Mouse (Mus musculus): ENCODE measurements around the gene Bicc1.

Gene Bicc1

DNA sequence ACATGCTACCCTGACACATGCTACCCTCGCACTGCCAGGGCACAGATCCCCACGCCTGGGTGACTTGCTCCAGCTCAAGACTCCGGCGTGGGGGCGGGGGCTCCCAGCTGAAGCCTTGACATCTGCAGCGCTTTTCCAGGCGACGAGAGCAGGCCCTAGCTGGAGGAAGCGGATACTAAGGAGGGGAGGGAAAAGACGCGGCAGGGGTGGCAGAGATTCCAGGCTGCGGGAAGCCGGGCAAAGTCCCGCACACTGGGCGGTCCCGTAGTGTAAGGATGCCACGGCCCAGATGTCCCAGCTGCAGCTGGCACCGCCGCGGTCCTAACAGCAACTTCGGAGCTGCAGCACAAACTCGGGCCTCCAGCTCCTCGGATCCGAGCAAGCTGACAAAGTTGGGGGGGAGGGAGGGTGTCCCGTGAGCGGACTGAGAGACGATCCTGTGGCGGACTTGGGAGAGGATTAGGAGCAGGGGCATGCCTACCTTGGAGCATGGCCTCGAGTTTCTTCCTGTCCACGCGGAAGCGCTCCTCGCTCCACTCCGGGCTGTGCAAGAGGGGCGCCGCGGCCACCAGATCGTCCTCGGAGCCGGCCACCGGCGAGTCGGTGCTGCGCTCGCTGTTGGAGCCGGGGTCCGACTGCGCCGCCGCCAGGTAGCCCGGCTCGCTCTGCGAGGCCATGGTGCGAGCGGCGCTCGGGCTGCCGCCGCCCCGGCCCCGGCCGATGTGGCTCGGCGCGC lies 392 bp downstream of the Bicc1 start:
- DNase-seq (ENCODE audit: low spot score): no peak

DNA sequence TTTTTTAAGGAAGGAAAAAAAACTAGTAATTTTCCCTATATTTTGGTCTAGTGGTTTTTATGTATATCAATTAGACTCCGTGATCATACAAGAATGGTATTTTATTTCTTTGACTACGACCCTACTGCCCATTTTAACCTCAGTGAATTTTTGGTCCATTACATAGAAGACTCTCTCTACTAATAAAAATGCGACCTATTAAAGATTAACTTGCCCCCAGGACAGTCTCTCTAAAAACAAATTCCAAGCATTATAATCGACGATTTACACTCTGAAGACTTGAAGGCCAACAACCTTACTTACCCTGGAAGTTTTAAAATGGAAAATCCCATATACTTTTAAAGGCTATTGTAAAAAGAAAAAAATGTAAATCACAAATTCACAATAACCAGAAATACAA lies 2.9 kb downstream of the Bicc1 start:
- no peak for DNase-seq (ENCODE audit: low spot score)

DNA sequence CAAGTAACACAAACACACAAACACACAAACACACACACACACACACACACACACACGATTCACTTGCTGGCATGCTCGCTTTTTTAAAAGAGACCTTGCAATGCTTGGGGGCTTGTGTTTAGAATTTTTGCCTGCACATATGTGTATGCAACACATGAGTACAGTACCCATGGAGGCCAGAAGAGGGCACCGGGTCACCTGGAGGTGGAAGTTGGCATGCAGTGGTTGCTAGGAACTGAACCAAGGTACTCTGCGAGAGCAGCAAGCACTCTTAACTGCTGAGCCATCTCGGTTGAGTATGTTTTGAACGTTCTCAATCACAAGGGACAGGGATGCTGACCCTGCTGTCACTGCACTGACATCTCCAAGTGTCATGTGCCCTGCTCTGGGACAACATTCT lies 5.9 kb downstream of the Bicc1 start:
- no peak for DNase-seq (ENCODE audit: low spot score)

DNA sequence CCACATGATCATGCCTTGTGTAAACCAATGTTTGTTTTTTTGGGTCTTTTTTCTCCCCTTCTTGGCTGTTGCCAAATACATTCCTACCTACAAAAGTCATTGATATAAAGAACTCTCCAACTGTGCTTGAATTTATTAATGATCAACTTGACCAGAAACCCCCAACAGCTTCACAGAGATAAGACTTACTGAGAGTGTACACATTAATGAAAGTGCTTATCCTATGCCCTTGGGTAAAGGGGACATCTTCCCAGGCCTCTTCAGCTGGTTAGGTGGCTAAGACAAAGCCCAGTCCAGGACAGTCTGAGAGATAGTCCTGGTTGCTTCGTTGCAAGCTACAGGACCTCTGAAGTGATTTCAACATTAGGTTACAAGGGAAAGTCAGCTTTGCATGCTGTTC lies 6.4 kb downstream of the Bicc1 start:
- DNase-seq (ENCODE audit: low spot score): no peak

DNA sequence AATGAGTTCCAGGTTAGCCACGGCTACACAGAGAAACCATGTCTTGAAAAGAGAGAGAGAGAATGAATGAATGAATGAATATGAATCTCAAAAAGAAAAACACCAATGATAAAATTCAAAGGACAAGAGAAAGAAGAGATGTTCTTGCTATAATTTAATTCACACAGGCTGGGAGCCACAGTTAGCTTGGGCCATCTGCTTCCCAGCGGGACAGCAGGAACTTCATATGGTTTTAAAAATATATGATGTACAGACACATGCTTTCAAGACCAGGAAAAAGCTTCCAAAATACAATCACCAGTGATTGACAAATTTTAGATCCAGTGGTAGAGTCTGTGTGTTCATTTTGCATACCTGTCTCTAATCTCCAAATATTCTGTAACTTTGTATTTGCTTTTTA lies 9.0 kb downstream of the Bicc1 start:
- DNase-seq (ENCODE audit: low spot score): no peak

DNA sequence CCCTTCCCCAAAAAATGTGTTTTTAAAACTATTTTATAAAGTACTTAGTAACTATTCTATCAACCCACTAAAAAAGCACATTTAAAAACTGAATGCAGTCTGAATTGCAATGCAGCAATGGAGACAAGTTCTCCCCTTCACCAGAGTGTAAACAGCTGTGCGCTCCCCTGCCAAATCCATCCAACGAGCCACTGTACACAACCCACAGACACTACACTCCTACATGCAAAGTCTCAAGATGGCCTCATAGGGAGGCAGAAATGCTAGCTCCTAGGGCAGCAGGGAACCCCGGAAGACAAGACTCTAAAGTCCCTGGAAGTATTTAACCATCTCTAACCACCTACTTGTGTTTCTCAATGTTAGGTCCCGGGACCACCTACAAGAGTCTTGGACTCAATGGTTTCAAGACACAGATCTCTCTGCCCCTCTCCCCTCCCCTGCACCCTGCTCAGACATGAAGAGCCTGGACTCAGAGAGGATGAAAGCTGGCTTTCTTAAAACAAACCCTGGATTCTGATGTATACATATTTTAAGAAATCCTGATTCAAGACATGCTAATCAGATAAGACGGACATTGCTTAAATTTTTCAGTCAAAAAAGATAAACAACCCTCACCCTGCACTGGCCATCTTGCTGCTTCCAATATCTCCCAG lies 10.4 kb downstream of the Bicc1 start:
- DNase-seq (ENCODE audit: low spot score): no peak

DNA sequence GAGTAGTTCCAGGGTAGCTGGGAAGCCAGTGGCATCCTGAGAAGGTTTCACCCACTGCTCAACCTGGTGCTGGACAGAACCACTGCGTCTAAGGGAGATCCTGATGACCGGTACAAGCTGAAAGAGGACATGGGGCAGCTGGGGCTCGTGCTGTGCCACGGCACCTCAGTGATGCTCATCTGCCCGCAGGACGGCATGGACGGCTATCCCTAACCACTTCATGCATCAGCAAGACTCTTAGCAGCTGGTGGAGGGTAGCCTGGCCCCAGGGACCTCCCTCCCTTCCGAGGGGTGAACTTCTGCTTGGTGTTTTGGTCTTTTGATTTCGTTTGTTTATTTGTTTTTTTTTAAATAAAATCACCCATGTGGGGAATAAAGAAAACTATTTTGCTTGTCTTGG lies 11.3 kb downstream of the Bicc1 start:
- DNase-seq (ENCODE audit: low spot score): no peak

DNA sequence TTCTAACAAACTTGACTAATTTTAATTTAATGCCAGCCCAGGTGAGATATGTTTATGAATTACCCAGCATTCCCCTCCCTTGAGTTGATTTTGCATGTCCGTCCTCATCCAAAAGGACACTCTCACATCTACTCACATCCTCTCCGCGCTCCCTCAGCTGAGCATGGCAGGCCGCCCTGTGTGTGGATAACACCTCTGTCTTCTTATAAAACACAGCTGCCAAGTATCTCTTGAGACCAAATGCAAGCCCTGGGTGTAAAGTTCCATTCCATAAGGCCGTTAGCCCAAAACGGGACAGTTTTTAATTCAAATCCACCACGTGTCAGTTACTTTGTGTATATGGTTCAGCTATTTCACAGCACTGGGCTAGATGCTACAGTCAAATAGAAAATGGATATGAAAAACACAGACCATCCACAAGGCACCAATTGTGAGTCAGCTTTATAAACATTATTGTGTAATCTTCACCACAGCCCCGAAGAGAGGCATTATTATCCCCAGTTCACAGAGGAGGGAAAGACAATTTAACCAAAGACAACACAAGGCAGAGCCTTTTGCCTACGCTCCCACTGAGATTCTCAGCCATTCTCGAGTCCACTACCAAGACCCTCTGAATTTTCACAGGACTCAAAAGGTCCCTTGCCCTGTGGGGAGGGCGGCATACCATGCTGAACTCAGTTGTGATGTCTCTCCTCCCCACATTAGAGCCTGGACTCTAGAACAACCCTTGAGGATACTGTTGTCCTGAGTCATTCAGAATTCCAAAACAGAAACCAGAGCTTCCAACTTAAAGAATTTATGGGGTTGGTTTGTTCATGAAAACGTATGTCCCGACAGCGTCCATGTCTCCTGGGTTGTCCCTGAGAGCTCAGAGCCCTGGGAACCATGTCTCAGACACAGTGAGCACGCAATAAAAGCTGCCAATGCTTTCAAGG lies 12.6 kb downstream of the Bicc1 start:
- DNase-seq (ENCODE audit: low spot score): no peak

DNA sequence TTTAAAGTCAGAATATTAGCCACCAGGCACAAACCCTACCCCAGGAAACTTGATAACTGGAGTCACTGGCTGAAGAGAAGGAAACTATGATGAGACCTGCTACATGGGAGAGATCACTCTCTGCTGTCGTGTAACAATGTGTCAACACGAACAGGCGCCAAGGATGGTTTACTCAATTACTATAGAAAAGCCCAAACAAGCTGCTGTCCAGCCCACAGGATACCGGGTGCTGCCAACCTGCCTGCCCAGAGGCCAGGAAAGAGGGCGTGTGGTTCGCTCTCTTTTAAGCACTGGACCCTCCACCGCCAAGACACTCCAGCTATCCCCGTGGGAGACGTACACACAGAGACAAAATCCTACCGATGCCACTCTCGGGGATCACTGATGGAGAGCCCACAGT lies 13.7 kb downstream of the Bicc1 start:
- no peak for DNase-seq (ENCODE audit: low spot score)

DNA sequence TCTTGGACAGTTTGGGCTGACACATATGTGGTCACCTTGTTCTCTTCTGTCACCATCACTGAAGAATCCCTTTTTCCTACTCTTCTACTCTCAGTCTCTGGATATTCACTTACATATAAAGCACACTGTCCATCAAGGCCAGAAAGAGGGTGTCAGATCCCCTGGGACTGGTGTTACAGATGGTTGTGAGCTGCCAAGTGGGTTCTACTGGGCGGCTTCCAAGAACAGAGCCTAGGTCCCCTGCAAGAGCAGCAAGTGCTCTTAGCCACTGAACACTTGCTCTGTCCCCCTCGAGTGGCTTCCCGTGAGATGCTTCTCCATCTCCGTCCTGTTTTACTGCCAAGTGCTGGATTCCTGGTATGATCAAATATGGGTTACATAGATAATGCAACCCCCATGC lies 15.3 kb downstream of the Bicc1 start:
- no peak for DNase-seq (ENCODE audit: low spot score)

DNA sequence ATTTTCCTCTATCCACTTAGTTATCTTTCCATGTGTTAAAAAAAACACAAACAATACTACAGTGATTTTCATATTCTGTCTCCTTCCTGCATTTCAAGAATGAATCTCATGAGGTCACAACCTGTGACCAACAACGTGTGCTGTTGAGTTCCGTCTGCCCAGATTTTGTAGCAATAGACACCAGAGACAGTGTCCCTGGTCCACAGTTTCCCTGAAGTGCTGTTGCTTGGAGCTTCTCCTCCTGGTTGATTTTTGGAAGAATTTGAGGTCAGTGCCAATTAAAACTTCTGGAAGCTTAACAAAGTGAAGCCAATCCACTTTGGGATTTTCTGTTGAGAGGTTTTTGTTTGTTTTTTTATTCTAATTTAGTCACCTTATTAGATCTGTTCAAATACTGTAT lies 16.9 kb downstream of the Bicc1 start:
- no peak for DNase-seq (ENCODE audit: low spot score)

DNA sequence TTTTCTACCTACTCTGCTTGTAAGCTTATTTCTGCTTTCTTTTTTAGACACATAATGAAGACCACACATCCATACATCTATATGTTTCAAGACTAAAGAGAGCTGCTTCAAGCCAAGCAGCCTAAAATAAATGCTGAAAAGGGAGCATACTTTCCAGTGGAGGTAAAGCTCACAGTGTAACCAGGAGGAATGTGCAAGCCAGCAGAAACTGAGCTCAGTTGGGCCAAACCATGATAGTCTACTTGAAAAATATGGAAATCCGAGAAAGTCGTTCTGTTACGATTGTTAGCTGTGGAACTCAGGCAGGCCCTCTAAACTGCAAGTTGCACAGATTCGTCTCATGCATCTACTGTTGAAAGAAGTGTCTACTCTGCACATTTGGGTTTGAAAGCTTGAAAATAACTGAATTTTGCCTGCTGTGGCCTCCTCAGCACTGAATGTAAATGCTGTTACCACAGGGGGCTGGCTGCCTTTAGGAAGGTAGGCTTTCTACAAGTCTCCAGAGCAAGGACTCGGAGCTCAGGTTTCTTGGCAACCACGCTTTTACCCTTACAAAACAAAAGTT lies 19.1 kb downstream of the Bicc1 start:
- DNase-seq (ENCODE audit: low spot score): no peak

DNA sequence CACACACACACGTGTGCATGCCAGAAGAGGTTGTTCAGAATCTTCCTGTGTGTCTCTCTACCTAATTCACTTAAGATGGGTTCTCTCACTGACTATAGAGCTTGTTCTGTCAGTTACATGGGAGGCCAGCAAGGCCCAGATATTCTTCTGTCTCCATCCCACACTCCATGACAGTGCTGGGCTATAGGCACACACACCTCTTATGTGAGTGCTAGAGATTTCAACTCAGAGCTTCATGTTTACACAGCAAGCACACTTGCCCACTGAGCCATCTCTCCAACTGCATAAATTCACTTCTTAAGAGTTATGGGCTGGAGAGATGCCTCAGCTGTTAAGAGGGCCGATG lies 20.7 kb downstream of the Bicc1 start:
- no peak for DNase-seq (ENCODE audit: low spot score)

DNA sequence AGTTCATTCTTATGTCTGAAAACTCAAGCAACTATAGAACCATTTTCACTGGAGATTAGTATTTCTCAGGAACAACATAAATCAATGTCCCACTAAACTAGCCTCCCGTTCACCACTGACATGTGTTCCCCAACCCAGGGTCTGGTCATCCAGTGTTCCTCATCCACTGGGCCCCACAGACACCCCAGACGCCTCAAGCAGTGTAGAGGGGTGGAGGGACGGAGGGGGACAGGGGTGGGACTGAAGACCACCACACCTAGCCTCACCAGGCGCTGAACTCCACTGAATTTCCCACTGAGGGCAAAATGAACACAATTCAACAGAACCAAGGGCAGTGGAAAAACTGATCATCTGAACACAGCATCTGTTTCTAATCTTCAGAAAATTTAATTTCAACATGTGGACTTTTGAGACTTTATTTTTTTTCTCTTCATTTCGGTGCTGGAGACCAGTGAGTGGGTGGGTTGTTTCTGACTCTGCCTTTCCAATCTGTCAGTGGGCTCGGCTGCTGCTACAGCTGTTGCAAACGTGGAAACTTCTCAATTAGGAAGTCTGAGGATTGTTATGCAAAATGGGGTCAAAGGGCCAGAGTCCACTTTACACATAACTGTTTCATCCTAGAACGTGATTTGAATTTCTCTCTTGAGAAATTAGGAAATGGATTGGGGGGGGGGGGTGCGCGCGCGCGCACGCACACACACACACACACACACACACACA lies 21.2 kb downstream of the Bicc1 start:
- no peak for DNase-seq (ENCODE audit: low spot score)

DNA sequence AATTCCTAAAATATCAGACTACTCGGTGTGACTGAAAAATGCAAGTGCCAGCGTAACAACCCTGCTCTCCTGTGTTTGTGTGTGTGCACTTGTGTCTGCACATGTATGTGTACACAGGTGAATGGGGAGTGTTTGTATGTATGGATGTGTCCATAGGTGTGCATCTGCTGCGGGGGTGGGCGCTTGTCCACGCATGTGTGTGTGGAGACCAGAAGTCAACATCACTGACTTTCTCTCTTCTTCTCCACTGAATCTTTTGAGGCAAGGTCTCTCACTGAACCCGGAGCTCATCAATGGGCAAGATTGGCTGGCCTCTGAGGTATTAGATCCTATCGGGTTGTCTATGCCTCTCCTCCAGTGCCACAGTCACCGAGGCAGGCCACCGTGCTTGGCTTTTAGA lies 21.9 kb downstream of the Bicc1 start:
- DNase-seq (ENCODE audit: low spot score): no peak

DNA sequence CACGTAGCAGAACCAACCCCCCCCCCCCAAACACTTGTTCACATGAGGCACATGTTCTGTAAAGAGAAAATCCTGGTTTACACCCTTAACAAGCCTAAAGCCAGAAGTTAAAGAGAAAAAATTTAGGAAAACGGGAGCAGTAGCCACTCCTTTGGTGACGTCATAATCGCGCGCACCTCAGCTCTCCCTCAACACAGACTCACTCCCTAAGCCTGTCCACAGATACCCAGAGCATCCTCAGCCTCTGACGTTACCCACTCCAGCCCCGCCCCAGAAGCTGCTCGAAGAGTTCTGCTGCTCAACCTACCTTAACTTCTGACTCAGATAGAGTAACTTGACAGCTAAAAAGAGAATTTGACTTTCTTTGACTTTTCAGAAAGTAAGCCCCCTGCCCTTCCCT lies 28.2 kb downstream of the Bicc1 start:
- no peak for DNase-seq (ENCODE audit: low spot score)

DNA sequence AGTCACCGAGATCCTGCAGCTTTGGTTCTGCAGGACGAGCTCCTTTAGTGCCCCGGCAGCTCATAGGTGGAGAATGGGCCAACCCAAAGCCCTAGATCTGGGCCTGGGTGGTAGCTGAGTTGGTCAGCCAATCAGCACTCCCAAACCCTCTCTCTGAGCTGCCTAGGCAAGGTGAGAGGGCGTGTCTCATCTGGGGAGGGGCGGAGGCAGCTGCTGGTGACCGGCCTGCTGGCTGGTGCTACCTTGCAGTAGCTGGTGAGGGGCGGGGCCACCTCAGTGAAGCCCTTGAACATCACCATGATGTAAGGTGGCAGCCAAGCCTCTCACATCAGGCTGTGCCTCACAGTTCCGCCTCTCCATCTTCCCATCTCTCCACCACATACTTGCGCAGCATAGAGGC lies 29.2 kb downstream of the Bicc1 start:
- DNase-seq (ENCODE audit: low spot score): no peak

DNA sequence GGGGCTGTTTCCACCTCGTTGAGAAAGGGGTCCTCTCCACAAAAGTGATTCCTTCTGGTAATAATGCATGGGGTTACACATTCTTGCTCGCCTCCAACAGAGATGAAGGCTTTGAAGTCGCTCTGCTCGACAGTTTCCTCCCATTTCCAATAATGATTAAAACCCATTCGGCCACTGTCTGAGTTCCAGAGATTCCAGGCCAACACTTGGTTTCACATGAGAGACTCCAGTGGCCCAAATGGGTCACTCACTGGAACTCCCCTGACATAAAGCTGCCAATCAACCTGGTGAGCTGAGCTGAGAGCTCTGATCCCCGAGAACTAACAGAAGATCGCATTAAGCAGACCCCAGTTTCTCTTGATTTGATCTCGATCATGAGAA lies 31.6 kb downstream of the Bicc1 start:
- no peak for DNase-seq (ENCODE audit: low spot score)

DNA sequence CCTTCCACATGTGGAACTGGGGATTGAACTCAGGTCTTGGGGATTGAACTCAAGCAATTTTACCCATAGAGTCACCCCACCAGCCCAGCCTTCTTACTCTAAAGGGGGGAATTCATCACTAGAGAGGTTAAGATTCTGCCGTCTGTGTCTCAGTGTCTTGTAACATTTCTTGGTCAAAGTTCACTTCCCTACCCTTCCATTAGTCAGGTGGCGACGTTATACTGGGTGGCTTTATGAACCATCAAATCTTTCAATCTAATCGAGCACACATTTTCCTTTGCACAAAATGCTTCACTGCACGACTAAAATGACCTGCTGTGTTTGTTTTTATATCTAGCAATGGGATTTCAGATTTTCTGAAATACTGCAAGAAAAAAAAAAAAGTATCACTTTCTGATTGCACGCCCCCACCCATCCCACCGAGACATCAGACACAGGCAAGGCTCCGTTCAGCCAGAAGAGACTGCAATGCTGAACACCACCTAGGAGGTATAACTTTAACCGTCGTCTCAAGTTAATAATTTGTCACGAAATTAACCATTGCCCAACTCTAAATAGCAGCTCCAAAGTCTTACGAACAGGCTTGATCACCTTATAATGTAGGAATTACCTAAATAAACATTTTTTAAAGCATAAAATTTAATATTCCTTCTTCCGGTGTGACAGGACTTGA lies 32.1 kb downstream of the Bicc1 start:
- DNase-seq (ENCODE audit: low spot score): no peak

DNA sequence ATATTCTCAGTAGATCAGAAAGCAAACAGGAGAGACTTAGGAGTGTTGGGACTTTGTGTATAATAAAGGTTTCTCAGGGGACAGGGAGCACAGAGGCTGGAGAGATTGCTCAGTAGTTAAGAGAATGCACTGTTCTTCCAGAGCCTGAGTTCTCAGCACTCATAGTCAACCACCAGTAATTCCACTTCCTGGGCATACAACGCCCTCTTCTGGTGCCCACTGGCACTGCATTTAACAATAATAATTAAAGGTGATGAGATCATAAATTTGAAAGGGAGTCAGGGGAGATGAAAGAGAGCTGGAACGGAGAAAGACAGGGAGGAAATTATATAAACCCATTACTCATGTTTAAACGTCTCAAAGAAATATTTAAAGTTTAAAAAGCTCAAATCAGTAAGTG lies 35.5 kb downstream of the Bicc1 start:
- DNase-seq (ENCODE audit: low spot score): no peak

DNA sequence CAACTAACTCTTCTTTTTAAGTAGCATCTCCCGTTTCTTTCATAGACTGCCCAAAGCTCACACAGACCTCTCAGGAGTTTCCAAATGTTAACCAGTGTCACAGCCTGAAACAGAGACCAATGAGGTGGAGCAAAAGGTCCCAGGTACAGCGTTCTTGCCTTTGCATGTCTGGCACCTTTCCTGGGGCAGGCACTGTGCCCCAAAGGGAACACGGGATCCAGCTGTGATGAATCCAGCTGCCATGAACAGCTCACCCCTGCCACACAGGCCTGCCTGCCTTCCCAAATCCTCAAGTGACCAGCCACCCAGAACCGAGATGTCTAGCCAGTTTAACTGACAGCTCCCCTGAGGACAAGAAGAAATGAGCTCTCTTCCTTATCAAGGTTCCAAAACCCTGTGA lies 36.1 kb downstream of the Bicc1 start:
- no peak for DNase-seq (ENCODE audit: low spot score)

DNA sequence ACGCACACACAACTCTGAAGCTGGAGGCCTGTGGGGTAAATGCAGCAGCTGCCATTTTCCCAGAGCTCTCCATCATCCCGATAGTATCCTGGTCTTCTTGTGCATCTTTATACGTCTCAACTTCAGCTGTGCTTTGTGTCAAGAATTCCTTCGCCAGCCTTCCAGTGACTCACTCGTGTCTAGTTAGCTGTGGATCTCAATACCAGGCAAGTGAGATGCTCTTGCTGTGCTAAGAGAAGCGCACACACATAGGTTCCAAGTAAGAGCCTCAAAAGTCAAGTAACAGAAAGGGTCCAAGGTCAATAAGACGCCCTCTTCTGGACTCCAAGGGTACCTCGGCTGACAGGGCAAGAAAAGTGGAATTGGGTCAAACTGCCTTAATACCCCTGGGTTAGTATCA lies 37.0 kb downstream of the Bicc1 start:
- no peak for DNase-seq (ENCODE audit: low spot score)

Data from ovary, adult 18-20 months (tissue).